Mouse (Mus musculus) embryonic facial prominence, embryonic 11.5 days (tissue): ENCODE measurements around the gene Prkn. TPM values are rescaled to one million over a fixed set of nuclear protein-coding genes. Genes with fewer than 3 reads are reported as not detected.

ENCODE experiments used
- ATAC-seq: fragments of 200-750 bp; cut with Nextera tagmentation; replicated peaks from 2 replicates; pipeline ENCODE4 v1.8.0; 2017; ENCODE audit warnings: low read depth; ENCODE audit not compliant: insufficient number of reproducible peaks, low FRiP score, low TSS enrichment
- DNase-seq: peaks from one replicate; pipeline ENCODE4 v3.0.0-alpha.2; 2015; ENCODE audit warnings: low spot score
- H3K27ac ChIP-seq: fragments of 300-500 bp; sonication (generic); replicated peaks from 2 replicates; pipeline ENCODE4 v1.5.1; 2014; ENCODE audit warnings: mild to moderate bottlenecking, low read depth, low read length, control low read depth
- H3K27me3 ChIP-seq: fragments of 300-500 bp; sonication (generic); 2 replicates; pipeline ENCODE4 v1.6.1; 2014; ENCODE audit warnings: mild to moderate bottlenecking, low read length, moderate library complexity, mixed read lengths; ENCODE audit not compliant: control insufficient read depth, insufficient read depth
- H3K36me3 ChIP-seq: fragments of 300-500 bp; sonication (generic); replicated peaks from 2 replicates; pipeline ENCODE4 v1.6.1; 2014; ENCODE audit warnings: low read depth, mild to moderate bottlenecking, low read length, moderate library complexity, mixed read lengths; ENCODE audit not compliant: control insufficient read depth, insufficient read depth
- H3K4me1 ChIP-seq: fragments of 300-500 bp; sonication (generic); 2 replicates; pipeline ENCODE4 v1.6.1; 2014; ENCODE audit warnings: low read length, mixed read lengths; ENCODE audit not compliant: control insufficient read depth, insufficient read depth
- H3K4me2 ChIP-seq: fragments of 300-500 bp; sonication (generic); 2 replicates; pipeline ENCODE4 v1.6.1; 2014; ENCODE audit warnings: low read depth, mild to moderate bottlenecking, control low read depth, low read length, moderate library complexity
- H3K4me3 ChIP-seq: fragments of 300-500 bp; sonication (generic); 2 replicates; pipeline ENCODE4 v1.5.1; 2014; ENCODE audit warnings: low read depth, low read length, control low read depth
- H3K9ac ChIP-seq: fragments of 300-500 bp; sonication (generic); replicated peaks from 2 replicates; pipeline ENCODE4 v1.6.1; 2014; ENCODE audit warnings: mild to moderate bottlenecking, control low read depth, low read length
- H3K9me3 ChIP-seq: fragments of 300-500 bp; sonication (generic); replicated peaks from 2 replicates; pipeline ENCODE4 v1.6.1; 2016; ENCODE audit warnings: mild to moderate bottlenecking, low read length, inconsistent platforms, mixed read lengths; ENCODE audit not compliant: control insufficient read depth
- WGBS: fragments of 180-500 bp; shearing (Covaris S2); extraction: QIAGEN DNeasy Blood & Tissue Kit; methylation state at CpG from one replicate; pipeline ENCODE4 v1.1.7; 2014; 5-methylcytosine and 5-hydroxymethylcytosine counted together
- polyA plus RNA-seq: library from polyadenylated mRNA; unstranded; fragments of >200 nt; fragmentation: Nextera tagmentation; extraction: Ambion mirVana; gene quantifications from 2 replicates; pipeline ENCODE4 v1.2.1, GENCODE M21; 2014

The Prkn gene
- polyA plus RNA-seq, 1 experiment from 2014 or later = 0.97 TPM

GRCm38 (mm10) chr17:10874208-10875187, 34.3 kb downstream of the Prkn start:
- Histone ChIP-seq H3K36me3 (no peaks in the 10 kb centered on the region), H3K27ac (no peak overlapping the region), H3K27me3 (no peaks in the 10 kb centered on the region), H3K9me3 (no peaks in the 10 kb centered on the region), H3K4me2 (no peak overlapping the region), H3K4me3 (no peak overlapping the region), H3K4me1 (no peaks in the 10 kb centered on the region), H3K9ac (no peak overlapping the region)
- ATAC-seq = no peak
- DNase-seq = no peak
- WGBS = 83% methylated on average over 7 of the region's 7 CpGs

GRCm38 (mm10) chr17:10878986-10879385, 38.8 kb downstream of the Prkn start:
- no peaks in the 10 kb centered on the region for H3K4me1 ChIP-seq
- no peak overlapping the region for H3K4me2 ChIP-seq
- H3K36me3 ChIP-seq = no peaks in the 10 kb centered on the region
- H3K4me3 ChIP-seq = no peak overlapping the region
- ATAC-seq = no peak
- H3K9ac ChIP-seq = no peak overlapping the region
- no peak for DNase-seq
- H3K27ac ChIP-seq = no peak overlapping the region
- WGBS = 84% methylated on average over 5 of the region's 5 CpGs
- no peaks in the 10 kb centered on the region for H3K9me3 ChIP-seq
- no peaks in the 10 kb centered on the region for H3K27me3 ChIP-seq

GRCm38 (mm10) chr17:10882260-10882659, 42.1 kb downstream of the Prkn start:
- no peaks in the 10 kb centered on the region for H3K36me3 ChIP-seq
- no peaks in the 10 kb centered on the region for H3K27me3 ChIP-seq
- ATAC-seq = no peak
- H3K4me1 ChIP-seq = no peaks in the 10 kb centered on the region
- no peak overlapping the region for H3K4me2 ChIP-seq
- no peak overlapping the region for H3K4me3 ChIP-seq
- no peak overlapping the region for H3K27ac ChIP-seq
- H3K9me3 ChIP-seq = no peaks in the 10 kb centered on the region
- 91% methylated on average over 1 of the region's 1 CpGs for WGBS
- no peak for DNase-seq
- no peak overlapping the region for H3K9ac ChIP-seq

- H3K9ac ChIP-seq = no peak overlapping the region
- no peaks in the 10 kb centered on the region for H3K27me3 ChIP-seq
- no peaks in the 10 kb centered on the region for H3K4me1 ChIP-seq
- no peaks in the 10 kb centered on the region for H3K36me3 ChIP-seq
- 12% methylated on average over 4 of the region's 4 CpGs for WGBS
- DNase-seq (peak; percentile 6), ATAC-seq (no peak)
- H3K27ac ChIP-seq = no peak overlapping the region
- H3K4me3 ChIP-seq = no peak overlapping the region
- no peak overlapping the region for H3K4me2 ChIP-seq
- no peaks in the 10 kb centered on the region for H3K9me3 ChIP-seq
These were observed 47.7 kb downstream of the Prkn start for GRCm38 (mm10) chr17:10887924-10888323.

GRCm38 (mm10) chr17:10901686-10902228, 61.6 kb downstream of the Prkn start:
- Histone ChIP-seq H3K4me3 (no peak overlapping the region), H3K36me3 (no peaks in the 10 kb centered on the region), H3K27me3 (no peaks in the 10 kb centered on the region), H3K27ac (no peak overlapping the region), H3K9ac (no peak overlapping the region), H3K9me3 (no peaks in the 10 kb centered on the region), H3K4me1 (no peaks in the 10 kb centered on the region), H3K4me2 (no peak overlapping the region)
- 83% methylated on average over 3 of the region's 3 CpGs for WGBS
- no peak for DNase-seq
- ATAC-seq = no peak

GRCm38 (mm10) chr17:10936698-10937097, 96.5 kb downstream of the Prkn start:
- no peaks in the 10 kb centered on the region for H3K9me3 ChIP-seq
- ATAC-seq (no peak), DNase-seq (no peak)
- H3K36me3 ChIP-seq = no peaks in the 10 kb centered on the region
- no peak overlapping the region for H3K27ac ChIP-seq
- no peak overlapping the region for H3K9ac ChIP-seq
- H3K4me2 ChIP-seq = no peak overlapping the region
- H3K27me3 ChIP-seq = no peaks in the 10 kb centered on the region
- no peak overlapping the region for H3K4me3 ChIP-seq
- no peaks in the 10 kb centered on the region for H3K4me1 ChIP-seq

GRCm38 (mm10) chr17:10937844-10938243, 97.7 kb downstream of the Prkn start:
- H3K9ac ChIP-seq = no peak overlapping the region
- ATAC-seq = no peak
- no peaks in the 10 kb centered on the region for H3K9me3 ChIP-seq
- H3K27ac ChIP-seq = no peak overlapping the region
- DNase-seq = no peak
- H3K4me3 ChIP-seq = no peak overlapping the region
- no peaks in the 10 kb centered on the region for H3K4me1 ChIP-seq
- 35% methylated on average over 8 of the region's 8 CpGs for WGBS
- no peak overlapping the region for H3K4me2 ChIP-seq
- H3K36me3 ChIP-seq = no peaks in the 10 kb centered on the region
- no peaks in the 10 kb centered on the region for H3K27me3 ChIP-seq

GRCm38 (mm10) chr17:10938755-10939154, 98.6 kb downstream of the Prkn start:
- no peaks in the 10 kb centered on the region for H3K36me3 ChIP-seq
- WGBS = 69% methylated on average over 1 of the region's 1 CpGs

More at GRCm38 (mm10) chr17:10938755-10939154, 98.6 kb downstream of the Prkn start:
- no peaks in the 10 kb centered on the region for H3K4me1 ChIP-seq
- no peak overlapping the region for H3K4me3 ChIP-seq
- ATAC-seq = no peak
- no peak overlapping the region for H3K4me2 ChIP-seq
- no peaks in the 10 kb centered on the region for H3K27me3 ChIP-seq
- DNase-seq = peak; percentile 1
- no peaks in the 10 kb centered on the region for H3K9me3 ChIP-seq
- no peak overlapping the region for H3K9ac ChIP-seq
- no peak overlapping the region for H3K27ac ChIP-seq
